Mouse (Mus musculus) myocyte (in vitro differentiated cells): ENCODE results near the gene Il4ra.

Experiments
- MAX ChIP-seq: IDR thresholded peaks from one replicate; pipeline ENCODE4 v1.6.1; 2011; ENCODE audit warnings: low read depth, mild to moderate bottlenecking, control low read depth
- MYOD1 ChIP-seq, 3 experiments: IDR thresholded peaks; one replicate each; pipeline ENCODE4 v1.6.1; 2011; ENCODE audit warnings: control low read depth in 2 of 3, low read depth in 2 of 3, mild to moderate bottlenecking in 2 of 3, moderate library complexity in 1 of 3; ENCODE audit not compliant: insufficient read length in 2 of 3, control insufficient read depth in 1 of 3
- POLR2A ChIP-seq: IDR thresholded peaks from one replicate; pipeline ENCODE4 v1.6.1; 2011; ENCODE audit warnings: low read depth, mild to moderate bottlenecking, control low read depth, moderate library complexity; ENCODE audit not compliant: insufficient read length
- USF1 ChIP-seq: IDR thresholded peaks from one replicate; pipeline ENCODE4 v1.6.1; 2011; ENCODE audit warnings: low read depth, mild to moderate bottlenecking, control low read depth, moderate library complexity

- TF ChIP-seq USF1 (no peak), MAX (no peak), MYOD1 (IDR thresholded peaks at IDR 0.05; ENCODE audit: control insufficient read depth in 1 of 3, insufficient read length in 2 of 3, low read depth in 2 of 3) (no peak), POLR2A (no peak)
These were observed 36.7 kb upstream of the Il4ra start for GRCm38 (mm10) chr7:125515081-125515853.
